Mouse (Mus musculus) regulatory T cell (primary cell): ENCODE measurements around the gene Smu1.

Experiments
- in situ Hi-C: fragments of 300-600 bp; cut with MboI, MseI; formaldehyde crosslinking; loops from one replicate; pipeline ENCODE4 v1.15.1; 2025; ENCODE audit warnings: high pct_unique_total_duplicates

Gene Smu1

DNA sequence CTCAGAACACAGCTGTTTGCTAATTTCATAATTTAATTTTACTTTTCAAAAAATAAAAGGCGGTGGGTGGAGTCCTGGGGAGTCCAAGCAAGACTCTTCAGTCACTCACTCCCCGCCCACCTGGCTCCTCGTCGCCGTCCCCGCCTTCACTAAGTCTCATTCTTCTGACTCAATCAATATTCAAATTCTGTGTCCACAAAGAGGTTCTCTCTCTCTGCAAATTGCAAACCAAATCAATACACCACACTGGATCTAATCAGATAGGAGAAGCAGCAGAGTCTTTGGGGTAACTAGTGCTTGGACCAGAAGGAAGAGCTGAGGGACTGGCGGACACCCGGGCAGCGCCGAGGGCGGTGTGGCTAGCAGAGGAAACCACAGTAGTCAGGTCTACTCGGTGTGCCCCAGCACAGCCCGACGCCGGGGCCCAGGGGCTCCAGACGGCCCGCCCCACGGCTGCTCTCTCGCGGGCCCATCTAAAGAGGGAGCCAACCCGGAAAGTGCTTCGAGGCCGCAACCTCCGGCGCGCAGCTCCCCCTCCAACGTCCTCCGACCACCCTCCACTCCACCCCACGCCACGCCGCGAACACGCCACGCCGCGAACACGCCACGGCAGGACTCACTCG lies 455 bp downstream of the Smu1 start:
- in situ Hi-C loops = no loop called here

DNA sequence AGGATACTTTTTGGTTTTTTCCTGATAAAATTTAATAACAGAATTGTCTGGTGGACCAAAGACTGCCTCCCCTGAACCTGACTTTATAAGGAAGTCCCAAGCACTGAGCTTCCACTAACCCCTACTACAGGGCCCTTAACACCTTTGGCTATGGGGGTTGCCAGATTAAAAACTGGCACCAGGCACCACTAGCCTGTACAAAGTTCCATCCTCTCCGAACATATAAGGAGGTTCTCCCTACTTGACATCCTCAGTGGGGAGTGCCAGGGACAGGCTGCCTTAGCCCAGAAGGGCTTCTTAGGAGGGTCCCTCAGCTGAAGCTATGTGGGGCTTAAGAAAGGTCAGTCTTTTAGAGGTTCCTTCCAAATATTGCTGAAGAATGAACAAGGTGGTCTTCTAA lies 22.4 kb downstream of the Smu1 start:
- in situ Hi-C loops = loop anchor here (10.0 kb wide), 1 partner anchor 469 kb away; no protein-coding TSS in a partner anchor

DNA sequence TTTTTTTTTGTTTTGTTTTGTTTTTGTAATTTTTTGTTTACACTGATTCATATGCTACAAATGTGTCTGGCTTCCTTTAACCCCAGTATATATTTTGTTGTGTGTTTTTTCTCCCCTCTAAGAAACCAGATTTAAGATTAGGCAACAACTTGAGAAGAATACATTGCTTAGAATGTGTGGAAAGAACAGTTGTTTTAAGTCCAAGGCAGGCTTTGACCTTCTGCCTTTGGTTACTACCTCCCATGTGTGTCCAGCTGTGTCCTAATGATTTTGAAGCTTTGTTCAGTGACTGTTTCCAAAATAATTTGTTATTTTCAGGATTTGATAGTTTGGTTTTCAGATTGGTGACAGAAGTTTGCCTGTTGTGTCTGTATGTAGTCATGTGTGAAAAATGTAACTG lies 26.5 kb downstream of the Smu1 start:
- in situ Hi-C loops = loop anchor here (10.0 kb wide), 1 partner anchor 474 kb away; no protein-coding TSS in a partner anchor

DNA sequence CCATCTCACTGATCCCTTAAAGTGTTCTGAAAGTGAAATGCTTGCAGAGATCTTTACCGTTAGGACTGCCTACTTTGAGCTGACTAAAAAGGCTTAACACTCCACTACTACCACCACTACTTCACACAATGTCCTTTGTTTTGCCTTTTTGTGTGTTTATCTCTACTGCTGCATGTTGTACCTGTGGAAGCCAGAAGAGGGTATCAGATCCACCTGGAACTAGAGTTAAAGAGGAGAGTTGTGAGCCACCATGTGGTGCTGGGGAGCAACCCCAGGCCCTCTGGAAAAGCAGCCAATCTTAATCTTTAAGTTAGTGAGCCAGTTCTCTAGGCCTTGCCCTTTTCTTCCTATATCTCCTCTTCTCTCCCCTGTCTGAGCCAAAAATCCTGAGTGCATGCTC lies 30.5 kb downstream of the Smu1 start:
- in situ Hi-C loops = no loop called here

DNA sequence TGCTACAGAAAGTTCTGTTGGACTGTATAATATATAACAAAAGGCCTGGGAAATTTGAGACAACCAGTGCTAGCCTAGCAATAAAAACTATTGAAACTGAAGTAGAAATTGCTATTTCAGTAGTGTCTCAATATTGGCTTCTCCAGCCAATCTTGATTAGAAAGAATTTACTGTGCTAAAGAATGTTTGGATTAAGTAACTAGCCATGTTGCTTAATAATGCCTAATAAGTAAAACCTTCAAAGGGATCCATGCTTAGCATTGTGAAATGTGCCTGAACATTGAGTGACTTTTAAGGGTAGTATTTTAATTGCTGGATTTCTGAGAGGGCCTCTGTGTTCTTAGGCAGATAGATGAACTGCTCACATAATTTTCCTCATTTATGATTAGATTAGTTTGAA lies 32.2 kb downstream of the Smu1 start:
- in situ Hi-C loops = no loop called here

DNA sequence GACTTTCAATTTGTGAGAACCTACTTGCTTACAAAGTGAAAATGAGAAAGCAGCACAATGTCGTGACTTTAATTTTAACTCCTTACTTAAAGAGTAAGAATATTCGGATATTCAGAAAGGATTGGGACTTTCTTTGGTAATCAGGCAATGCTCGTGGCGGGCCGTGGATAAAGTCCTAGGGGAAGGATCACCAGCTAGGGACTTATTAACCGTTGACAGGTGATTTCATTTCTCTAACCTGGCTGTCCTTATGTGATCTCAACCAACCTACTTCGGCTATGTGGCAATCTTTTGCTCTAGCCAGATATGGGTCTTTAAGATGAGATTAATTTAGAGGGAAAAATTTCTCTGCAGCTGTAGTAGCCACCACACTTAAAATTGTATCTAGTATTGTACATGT lies 32.6 kb downstream of the Smu1 start:
- in situ Hi-C loops = no loop called here

DNA sequence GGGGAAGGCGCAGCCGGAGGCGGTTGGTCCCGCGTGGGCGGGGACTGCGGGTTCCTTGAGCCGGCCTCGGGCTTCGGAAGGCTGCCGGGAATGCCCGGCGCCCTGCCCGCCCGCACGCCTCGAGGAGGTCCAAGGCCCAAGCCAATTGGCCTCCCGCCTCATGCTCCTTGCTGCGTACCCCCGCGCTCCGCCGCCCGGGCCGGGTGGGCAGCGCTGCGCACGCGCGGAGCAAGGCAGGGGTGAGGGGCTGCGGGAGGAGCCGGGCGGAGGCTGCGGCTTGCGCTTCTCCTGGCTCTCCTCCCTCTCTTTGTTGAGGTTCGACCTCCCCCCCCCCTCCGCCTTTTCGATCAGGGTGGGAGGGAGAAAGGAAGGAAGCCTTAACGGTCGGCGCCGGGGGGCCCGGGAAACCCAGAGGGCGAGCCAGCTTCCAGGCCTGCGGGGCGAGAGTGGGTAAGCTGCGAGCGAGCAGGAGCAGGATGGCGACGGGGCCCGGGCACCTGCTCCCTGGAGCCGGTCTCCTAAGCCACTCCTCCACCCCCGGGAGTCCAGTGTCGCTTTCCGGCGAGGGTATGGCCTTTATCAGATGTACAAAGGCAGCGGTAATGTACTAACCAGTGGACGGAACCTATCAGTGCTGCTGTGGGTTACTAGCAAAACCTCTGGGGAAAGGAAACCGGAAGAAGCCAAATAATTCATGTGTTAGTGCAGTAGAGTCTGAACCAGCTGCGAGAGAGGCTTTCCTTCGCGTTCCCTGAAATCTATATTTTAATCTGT lies 34.8 kb downstream of the Smu1 start:
- in situ Hi-C loops = no loop called here

DNA sequence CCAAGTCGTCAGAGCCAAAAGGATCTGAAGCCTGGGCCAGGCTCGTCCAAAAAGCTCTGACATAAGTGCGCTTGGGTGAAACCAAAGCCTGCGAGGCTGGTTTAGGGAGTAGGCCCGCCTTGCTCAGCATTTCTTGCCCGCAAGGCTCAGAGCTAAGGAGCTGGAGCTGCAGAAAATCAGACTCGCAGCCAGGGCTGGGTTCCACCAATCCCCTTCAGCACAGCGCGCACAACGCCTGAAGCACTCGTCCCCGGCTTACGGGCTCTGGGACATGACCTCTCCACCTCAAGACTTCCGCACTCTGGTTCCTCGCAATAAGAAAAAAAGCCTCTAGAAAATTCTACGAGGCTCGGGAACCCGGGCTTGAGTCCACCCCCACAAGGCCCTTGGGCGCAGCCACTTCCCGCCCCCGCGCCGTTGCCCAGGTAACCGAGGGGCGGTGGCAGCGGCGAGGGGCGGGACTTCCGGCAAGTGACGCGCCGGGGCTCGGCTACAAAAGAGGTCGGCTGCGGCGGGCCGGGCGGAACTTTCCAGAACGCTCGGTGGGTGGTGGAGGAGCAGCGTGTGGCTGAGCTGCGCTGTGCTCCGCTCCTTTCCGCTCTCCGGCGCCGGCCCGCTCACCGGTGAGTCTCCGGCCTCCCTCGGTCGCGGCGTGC lies 35.6 kb downstream of the Smu1 start, which contains the start of gene Dnaja1:
Gene Dnaja1, plus strand, starts transcription at position 140 of the 656 bp plus-strand sequence.
- in situ Hi-C loops = no loop called here

DNA sequence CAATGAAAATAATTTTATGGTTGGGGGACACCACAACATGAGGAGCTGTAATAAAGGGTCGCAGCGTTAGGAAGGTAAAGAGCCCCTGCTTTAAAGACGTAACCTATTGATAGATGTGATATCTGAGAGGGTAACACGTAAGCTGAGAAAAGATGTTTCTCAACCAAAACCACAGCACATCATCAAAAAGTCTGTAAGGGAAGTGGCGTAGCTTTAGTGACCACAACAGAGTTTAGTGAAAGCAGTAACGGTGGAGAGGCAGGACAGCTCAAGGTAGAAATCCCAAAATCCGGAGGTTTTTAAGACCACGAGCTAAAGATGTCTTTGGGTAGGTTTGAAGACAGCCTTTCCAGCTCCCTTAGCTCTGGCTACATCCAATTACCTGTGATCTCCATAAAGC lies 36.8 kb downstream of the Smu1 start:
- in situ Hi-C loops = no loop called here

DNA sequence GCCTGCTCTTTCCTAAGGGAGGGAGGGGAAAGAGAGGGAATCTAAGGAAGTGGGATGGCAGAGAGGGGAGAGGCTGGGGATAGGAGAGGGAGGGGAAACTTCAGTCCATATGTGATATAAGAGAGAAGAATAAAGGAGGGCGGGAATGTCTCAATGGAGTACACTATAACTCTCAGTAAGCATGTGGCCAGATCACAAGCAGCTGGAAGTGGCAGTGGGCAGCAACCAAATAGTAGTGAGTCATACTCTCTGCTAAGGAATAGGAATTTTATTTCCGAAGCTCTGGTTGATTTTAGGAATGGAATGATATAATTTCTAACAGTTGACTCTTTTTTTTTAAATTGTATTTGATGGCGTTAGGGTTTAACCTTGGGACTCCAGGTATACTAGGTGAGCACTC lies 40.6 kb downstream of the Smu1 start:
- in situ Hi-C loops = no loop called here

DNA sequence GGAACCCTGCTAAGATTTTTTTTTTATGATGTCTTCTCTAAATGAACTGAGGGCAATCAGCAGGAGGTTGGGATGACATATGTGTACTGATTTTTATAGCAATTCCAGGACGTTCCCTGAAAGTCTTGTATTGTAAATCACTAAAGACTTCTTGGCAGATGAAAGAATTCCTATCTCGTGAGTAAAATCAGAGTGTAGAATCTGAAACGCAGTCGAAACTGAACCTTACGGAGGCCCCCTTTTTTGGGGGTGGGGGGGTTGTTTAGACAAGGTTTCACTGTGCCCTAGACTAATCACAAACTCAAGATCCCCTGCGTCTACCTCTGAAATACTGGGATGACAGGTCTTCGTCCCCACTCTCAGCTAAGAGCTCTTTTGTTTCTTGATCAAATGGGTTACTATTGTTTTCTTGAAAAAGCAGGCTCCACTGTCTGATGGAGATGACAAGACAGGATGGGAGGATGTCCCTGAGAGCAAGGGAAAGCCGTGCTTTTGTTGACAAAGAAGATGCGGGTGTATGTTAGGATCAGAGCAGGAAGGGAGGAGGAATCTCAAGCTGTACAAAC lies 53.9 kb downstream of the Smu1 start:
- in situ Hi-C loops = loop anchor here (10.0 kb wide), 3 partner anchors 439 to 1041 kb away; partner anchors contain the start of genes Kif24, Nudt2, Smim27 and Topors

DNA sequence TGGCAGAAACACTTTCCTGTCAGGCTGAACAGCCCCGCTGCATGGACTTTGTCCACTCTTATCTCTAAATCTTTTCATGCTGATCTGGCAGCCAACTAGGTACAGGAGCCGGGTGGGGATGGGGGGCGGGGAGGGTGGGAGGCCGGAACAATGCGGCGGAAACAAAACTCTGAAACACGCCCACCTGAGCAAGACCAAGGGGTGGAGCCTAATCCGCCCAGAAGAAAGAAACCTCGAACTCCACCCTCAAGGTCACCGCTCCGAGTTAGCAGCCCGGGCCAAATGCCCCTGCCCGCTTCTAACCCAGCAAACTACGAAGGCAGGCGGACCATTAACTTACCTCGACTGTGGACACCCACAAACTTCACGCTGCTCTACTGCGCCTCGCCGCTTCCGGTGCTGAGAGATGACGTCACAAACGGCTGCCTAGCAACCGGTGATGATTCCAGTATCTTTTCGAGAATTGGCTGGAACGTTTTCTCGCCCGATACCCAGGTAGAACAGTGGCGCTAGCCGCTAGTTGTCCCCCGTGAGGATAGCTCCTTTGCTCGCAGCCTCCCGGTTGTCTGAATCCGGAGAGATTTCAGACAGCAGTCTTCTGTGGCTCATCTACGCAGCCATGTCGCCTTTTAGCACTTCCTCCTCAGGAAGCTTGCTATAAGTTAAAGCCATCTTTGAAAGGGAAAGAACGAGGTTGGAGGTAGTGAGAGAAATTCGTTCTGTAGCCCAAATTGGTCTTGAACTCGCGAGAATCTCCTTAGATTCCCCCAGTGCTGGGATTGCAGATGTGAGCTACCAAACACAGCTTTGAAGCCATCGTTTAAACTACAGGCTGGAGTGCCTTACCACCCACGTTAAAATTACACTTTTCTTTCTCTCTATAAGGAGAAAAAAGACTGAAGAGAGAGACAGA lies 54.7 kb downstream of the Smu1 start, which contains the start of gene Aptx:
Gene Aptx, minus strand, starts transcription at position 398 of the 913 bp plus-strand sequence.
- in situ Hi-C loops = loop anchor here (10.0 kb wide), 3 partner anchors 438 to 1042 kb away; partner anchors contain the start of genes Kif24, Nudt2, Smim27 and Topors

DNA sequence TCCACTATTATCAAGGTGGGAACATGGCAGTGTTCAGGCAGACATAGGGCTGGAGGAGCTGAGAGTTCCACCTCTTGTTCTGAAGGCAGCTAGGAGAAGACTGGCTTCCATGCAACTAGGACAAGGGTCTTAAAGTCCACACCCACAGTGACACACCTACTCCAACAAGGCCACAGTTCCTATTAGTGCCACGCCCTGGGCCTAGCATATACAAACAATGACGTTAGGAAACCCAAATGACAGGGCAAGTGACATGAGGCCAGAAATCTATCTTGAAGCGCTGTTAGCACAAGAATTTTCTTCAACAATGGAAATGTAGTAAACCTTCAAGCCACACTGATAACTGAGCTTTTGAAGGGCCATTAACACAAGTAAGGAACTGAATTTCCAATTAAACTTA lies 55.9 kb downstream of the Smu1 start:
- in situ Hi-C loops = loop anchor here (10.0 kb wide), 3 partner anchors 437 to 1043 kb away; partner anchors contain the start of genes Kif24, Nudt2, Smim27 and Topors

DNA sequence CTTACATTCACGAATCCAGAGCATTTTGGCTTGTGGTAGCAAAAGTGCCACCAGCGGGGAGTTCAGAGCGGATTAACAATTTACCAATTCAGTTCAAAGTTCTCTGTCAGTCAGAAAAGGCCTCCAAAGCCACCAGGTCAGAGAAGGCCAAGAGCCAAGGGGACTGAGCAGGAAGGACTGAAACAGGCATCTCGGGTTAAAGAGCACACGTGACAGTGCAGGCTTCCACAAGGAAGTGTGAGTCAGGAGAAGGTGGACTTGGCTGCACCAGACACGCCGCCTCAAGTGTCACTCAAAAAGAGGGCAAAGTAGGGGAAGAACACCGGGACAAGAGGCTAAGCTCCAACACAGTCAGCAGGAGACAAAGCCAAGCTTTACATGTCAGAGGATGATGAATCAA lies 57.5 kb downstream of the Smu1 start:
- in situ Hi-C loops = loop anchor here (10.0 kb wide), 3 partner anchors 435 to 1045 kb away; partner anchors contain the start of genes Kif24, Nudt2, Smim27 and Topors

DNA sequence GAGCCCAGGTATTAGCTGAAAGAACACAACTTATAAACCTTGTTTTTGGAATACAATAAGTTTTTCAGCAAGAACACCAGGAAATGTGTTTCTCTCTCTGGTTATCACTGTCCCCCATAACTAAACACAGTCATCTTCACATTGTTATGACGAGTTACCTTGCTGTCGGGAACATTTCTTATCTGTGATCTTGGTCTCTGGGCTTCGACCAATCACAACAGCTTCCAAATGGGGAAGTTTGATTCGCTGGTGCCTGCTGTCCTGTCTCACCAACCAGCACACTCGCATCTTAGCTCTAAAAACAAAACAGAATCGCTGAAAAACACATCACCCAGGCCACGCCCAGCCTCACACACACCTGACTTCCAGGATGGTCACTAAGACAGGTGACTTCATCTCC lies 60.7 kb downstream of the Smu1 start:
- in situ Hi-C loops = no loop called here

DNA sequence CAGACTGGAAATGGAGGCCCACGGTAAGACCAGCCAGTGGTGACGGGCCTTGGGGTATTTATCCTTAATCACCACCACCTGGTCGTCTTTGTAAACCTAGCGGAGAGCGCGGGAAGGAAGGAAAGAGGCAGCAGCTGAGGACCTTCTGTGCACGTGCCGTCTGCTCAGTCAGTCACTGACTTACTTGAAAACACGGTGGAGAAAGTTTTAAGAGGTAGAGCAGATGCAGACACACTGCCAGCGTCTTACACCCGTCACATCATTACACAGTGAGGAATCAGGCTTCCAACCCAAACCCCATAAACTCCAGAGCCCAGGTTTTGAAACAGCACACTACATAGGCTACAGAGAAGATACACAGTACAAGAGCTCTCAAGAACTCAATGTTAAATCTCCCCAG lies 66.6 kb downstream of the Smu1 start:
- in situ Hi-C loops = no loop called here
